Mouse (Mus musculus) frontal cortex, postnatal 36 days (tissue): ENCODE results near the gene Dzip1.

Experiments
- DNase-seq, 2 experiments: peaks; one replicate each; pipeline ENCODE4 v3.0.0; 2022; ENCODE audit warnings: low spot score in 2 of 2

Dzip1 gene

GRCm38 (mm10) chr14:118922667-118923184, 2.5 kb downstream of the Dzip1 start:
- no peak for DNase-seq

GRCm38 (mm10) chr14:118922251-118922650, 3.0 kb downstream of the Dzip1 start:
- DNase-seq = no peak

GRCm38 (mm10) chr14:118920654-118921053, 4.6 kb downstream of the Dzip1 start:
- DNase-seq = no peak

- no peak for DNase-seq
These were observed 6.2 kb downstream of the Dzip1 start for GRCm38 (mm10) chr14:118919025-118919424.

GRCm38 (mm10) chr14:118913651-118914050, 11.6 kb downstream of the Dzip1 start:
- no peak for DNase-seq

GRCm38 (mm10) chr14:118911521-118911920, 13.7 kb downstream of the Dzip1 start:
- DNase-seq = no peak

GRCm38 (mm10) chr14:118910332-118911222, 14.7 kb downstream of the Dzip1 start:
- DNase-seq = peak; percentile 65 to 81

- no peak for DNase-seq
These were observed 15.4 kb downstream of the Dzip1 start for GRCm38 (mm10) chr14:118909872-118910271.

GRCm38 (mm10) chr14:118907592-118907991, 17.7 kb downstream of the Dzip1 start:
- DNase-seq = no peak

- DNase-seq = no peak
These were observed 21.2 kb downstream of the Dzip1 start for GRCm38 (mm10) chr14:118903867-118904562.

GRCm38 (mm10) chr14:118903397-118903796, 21.9 kb downstream of the Dzip1 start:
- DNase-seq = no peak

- no peak for DNase-seq
These were observed 24.3 kb downstream of the Dzip1 start for GRCm38 (mm10) chr14:118900911-118901310.

- DNase-seq = no peak
These were observed 25.3 kb downstream of the Dzip1 start for GRCm38 (mm10) chr14:118899940-118900339.

GRCm38 (mm10) chr14:118895655-118896054, 29.6 kb downstream of the Dzip1 start:
- no peak for DNase-seq

GRCm38 (mm10) chr14:118895228-118895627, 30.0 kb downstream of the Dzip1 start:
- DNase-seq = no peak

GRCm38 (mm10) chr14:118890101-118890500, 35.2 kb downstream of the Dzip1 start:
- DNase-seq = peak; percentile 51 to 85

GRCm38 (mm10) chr14:118884250-118884556, 41.1 kb downstream of the Dzip1 start:
- DNase-seq = peak in 1 of 2 experiments; percentile 37

- DNase-seq = no peak
These were observed 41.7 kb downstream of the Dzip1 start for GRCm38 (mm10) chr14:118883344-118884249.

- DNase-seq = no peak
These were observed 44.6 kb downstream of the Dzip1 start for GRCm38 (mm10) chr14:118880696-118881095.

- DNase-seq = no peak
These were observed 46.8 kb downstream of the Dzip1 start for GRCm38 (mm10) chr14:118878346-118878910.

- DNase-seq = no peak
These were observed 50.4 kb downstream of the Dzip1 start for GRCm38 (mm10) chr14:118874786-118875415.
